Mouse (Mus musculus) MEL (cell line): Measurements from ENCODE around the gene Slc35e3.

ENCODE experiments used
- BHLHE40 ChIP-seq: IDR thresholded peaks from 2 replicates; pipeline ENCODE4 v1.6.1; 2012; ENCODE audit warnings: low read depth, mild to moderate bottlenecking, inconsistent platforms, low read length, improper control_type of control experiment, borderline replicate concordance
- CHD2 ChIP-seq: IDR thresholded peaks from 2 replicates; pipeline ENCODE4 v1.6.1; 2011; ENCODE audit warnings: low read length, improper control_type of control experiment
- CTCF ChIP-seq, 3 experiments: IDR thresholded peaks in 2 of 3; conservative IDR thresholded peaks in 1 of 3; 2 replicates each; pipeline ENCODE4 v1.5.1; 2011 to 2012; ENCODE audit warnings: low read length in 3 of 3, low read depth in 2 of 3, mild to moderate bottlenecking in 2 of 3, improper control_type of control experiment in 1 of 3, inconsistent platforms in 1 of 3, mixed read lengths in 1 of 3, moderate library complexity in 1 of 3; ENCODE audit not compliant: control insufficient read depth in 1 of 3, insufficient read depth in 1 of 3, poor library complexity in 1 of 3, severe bottlenecking in 1 of 3
- ETS1 ChIP-seq: IDR thresholded peaks from 2 replicates; pipeline ENCODE4 v1.6.1; 2012; ENCODE audit warnings: low read depth, mild to moderate bottlenecking, inconsistent platforms, low read length, improper control_type of control experiment, moderate library complexity
- GATA1 ChIP-seq: IDR thresholded peaks from 2 replicates; pipeline ENCODE4 v1.6.1; 2011; ENCODE audit warnings: low read depth, low read length, improper control_type of control experiment
- MAX ChIP-seq: IDR thresholded peaks from 2 replicates; pipeline ENCODE4 v1.6.1; 2011; ENCODE audit warnings: low read length, improper control_type of control experiment
- NELFE ChIP-seq: IDR thresholded peaks from 2 replicates; pipeline ENCODE4 v1.6.1; 2011; ENCODE audit warnings: low read depth, low read length, improper control_type of control experiment
- POLR2A ChIP-seq, 2 experiments: IDR thresholded peaks; 2 replicates each; pipeline ENCODE4 v1.6.1; 2011 to 2012; ENCODE audit warnings: low read length in 2 of 2, mild to moderate bottlenecking in 2 of 2, control low read depth in 1 of 2, improper control_type of control experiment in 1 of 2, low read depth in 1 of 2, moderate library complexity in 1 of 2; ENCODE audit not compliant: control insufficient read depth in 1 of 2, insufficient read depth in 1 of 2, poor library complexity in 1 of 2
- POLR2AphosphoS5 ChIP-seq: IDR thresholded peaks from 2 replicates; pipeline ENCODE4 v1.6.1; 2012; ENCODE audit warnings: low read depth, borderline replicate concordance, mild to moderate bottlenecking, inconsistent platforms, low read length, moderate library complexity, mixed read lengths
- RCOR1 ChIP-seq: IDR thresholded peaks from 2 replicates; pipeline ENCODE4 v1.6.1; 2012; ENCODE audit warnings: low read depth, mild to moderate bottlenecking, inconsistent platforms, low read length, improper control_type of control experiment
- SIN3A ChIP-seq: IDR thresholded peaks from 2 replicates; pipeline ENCODE4 v1.6.1; 2012; ENCODE audit warnings: low read length, improper control_type of control experiment, inconsistent platforms
- TAL1 ChIP-seq: IDR thresholded peaks from 2 replicates; pipeline ENCODE4 v1.6.1; 2012; ENCODE audit warnings: mild to moderate bottlenecking, inconsistent platforms, low read length, moderate library complexity, mixed read lengths
- TBP ChIP-seq: IDR thresholded peaks from 2 replicates; pipeline ENCODE4 v1.8.0; 2011; ENCODE audit warnings: low read depth, low read length, improper control_type of control experiment

GRCm38 (mm10) chr10:117714048-117714545 lies 32.1 kb downstream of the Slc35e3 start:
- TF ChIP-seq CTCF (IDR thresholded peaks at IDR 0.05 in 2 of 3, conservative IDR thresholded peaks at IDR 0.05 in 1 of 3; ENCODE audit: control insufficient read depth in 1 of 3, insufficient read depth in 1 of 3, low read depth in 2 of 3, low read length in 3 of 3, poor library complexity in 1 of 3, severe bottlenecking in 1 of 3) (no peak), MAX (no peak), TBP (no peak), NELFE (no peak), SIN3A (no peak), CHD2 (no peak), POLR2A (IDR thresholded peaks at IDR 0.05; ENCODE audit: control insufficient read depth in 1 of 2, insufficient read depth in 1 of 2, low read depth in 1 of 2, low read length in 2 of 2, poor library complexity in 1 of 2) (no peak), TAL1 (no peak), GATA1 (no peak), POLR2AphosphoS5 (no peak), RCOR1 (no peak), BHLHE40 (no peak), ETS1 (no peak)
